Mouse (Mus musculus) spleen, adult 2 months (tissue): ENCODE data around the gene B230118H07Rik. TPM values are rescaled to one million over a fixed set of nuclear protein-coding genes. Genes with fewer than 3 reads are reported as not detected.

Experiments used
- DNase-seq, 2 experiments: peaks; one replicate each; pipeline versions ENCODE4 v3.0.0 to v3.0.0-alpha.2; 2012 to 2021; ENCODE audit warnings: low spot score in 2 of 2, low read depth in 1 of 2
- H3K27ac ChIP-seq: fragments of 200-500 bp; 2 replicates; pipeline ENCODE4 v1.5.1; 2012; ENCODE audit warnings: low read length, inconsistent platforms; ENCODE audit not compliant: insufficient read depth
- H3K27me3 ChIP-seq: fragments of 200-500 bp; 2 replicates; pipeline ENCODE4 v1.6.1; 2012; ENCODE audit warnings: mild to moderate bottlenecking, moderate library complexity, low read length, inconsistent platforms; ENCODE audit not compliant: control insufficient read depth, insufficient read depth
- H3K36me3 ChIP-seq: fragments of 200-500 bp; 2 replicates; pipeline ENCODE4 v1.6.1; 2012; ENCODE audit warnings: mild to moderate bottlenecking, low read length, inconsistent platforms; ENCODE audit not compliant: control insufficient read depth, insufficient read depth
- H3K4me1 ChIP-seq: fragments of 200-500 bp; 2 replicates; pipeline ENCODE4 v1.6.1; 2011; ENCODE audit warnings: inconsistent platforms; ENCODE audit not compliant: control insufficient read depth, insufficient read depth, insufficient read length
- H3K4me3 ChIP-seq: fragments of 200-500 bp; 2 replicates; pipeline ENCODE4 v1.5.1; 2011; ENCODE audit warnings: mild to moderate bottlenecking, inconsistent platforms; ENCODE audit not compliant: insufficient read depth, insufficient read length; ENCODE audit errors: extremely low read depth
- CTCF ChIP-seq: fragments of 200-500 bp; IDR thresholded peaks from 2 replicates; pipeline ENCODE4 v1.5.1; 2011; ENCODE audit warnings: mild to moderate bottlenecking, inconsistent platforms; ENCODE audit not compliant: insufficient read depth, insufficient read length, insufficient replicate concordance; ENCODE audit errors: extremely low read depth
- POLR2A ChIP-seq: fragments of 200-500 bp; IDR thresholded peaks from 2 replicates; pipeline ENCODE4 v1.6.1; 2011; ENCODE audit warnings: low read depth, low read length, inconsistent platforms
- WGBS: fragments of 180-500 bp; shearing (Covaris S2); methylation state at CpG from one replicate; pipeline ENCODE4 v1.1.7; 2018; 5-methylcytosine and 5-hydroxymethylcytosine counted together
- polyA plus RNA-seq: library from polyadenylated mRNA; depleted of rRNA; stranded (reverse); fragments of >200 nt; gene quantifications from 2 replicates; pipeline ENCODE4 v1.2.3, GENCODE M21; 2012

B230118H07Rik gene
- polyA plus RNA-seq, 1 experiment, result 0.54 TPM

DNA sequence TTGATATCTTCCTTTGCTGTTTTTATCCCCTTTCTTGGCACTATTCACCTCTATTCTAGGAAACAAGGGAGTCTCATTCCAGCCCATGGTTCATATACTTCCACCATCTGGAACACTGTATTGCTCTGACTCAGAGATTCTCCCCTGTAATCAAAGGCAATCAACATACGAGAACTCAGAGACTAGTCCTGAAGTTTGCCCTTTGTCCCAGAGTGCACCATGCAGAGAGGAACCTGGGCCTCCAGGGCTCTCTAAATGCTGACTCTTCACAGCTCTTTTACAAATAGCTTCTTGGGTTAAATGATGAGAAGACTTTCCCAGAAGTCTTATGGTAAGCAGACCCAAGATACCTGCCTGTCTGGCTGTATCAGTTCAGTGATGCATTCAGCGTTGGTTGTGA lies 11.2 kb upstream of the B230118H07Rik start:
- Histone ChIP-seq H3K27ac (no peak overlapping the region), H3K4me1 (no peaks in the 10 kb centered on the region; the same call in 1 of the 2 replicates), H3K36me3 (no peaks in the 10 kb centered on the region), H3K27me3 (no peaks in the 10 kb centered on the region), H3K4me3 (no peak overlapping the region)
- TF ChIP-seq CTCF, result no peak
- 87% methylated on average over 2 of the region's 2 CpGs for WGBS
- no peak for DNase-seq

DNA sequence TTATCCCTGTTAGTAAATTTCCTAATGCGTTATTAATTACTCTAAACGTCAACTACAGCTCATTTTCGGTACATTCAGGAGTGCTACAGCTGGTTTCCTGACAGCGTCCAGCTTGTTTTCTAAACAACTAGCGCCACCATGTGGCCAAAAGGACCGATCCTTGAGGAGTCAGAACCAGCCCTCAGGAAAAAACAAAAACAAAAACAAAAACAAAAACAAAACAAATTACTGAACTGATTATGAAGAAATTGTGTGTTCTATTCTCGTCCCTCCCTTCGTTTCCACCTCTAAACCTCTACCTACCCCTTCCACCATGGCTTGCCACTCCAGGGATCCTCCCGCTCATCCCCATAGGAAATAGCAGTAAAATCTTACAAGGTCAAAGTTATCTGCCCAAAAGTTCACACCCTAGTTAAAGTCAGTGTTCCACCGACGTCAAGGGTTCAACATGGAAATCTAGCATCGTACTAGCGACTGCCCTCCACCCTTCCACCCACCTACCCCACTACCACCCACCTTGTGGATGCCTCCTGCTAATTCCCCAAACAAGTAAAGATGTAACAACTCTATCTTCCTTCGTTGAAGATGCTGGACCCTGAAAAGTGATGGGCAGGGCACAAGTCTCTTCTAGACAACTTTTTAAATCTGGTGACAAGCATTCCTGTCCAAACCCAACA lies 3.7 kb upstream of the B230118H07Rik start:
- DNase-seq, result peak; percentile 28 to 65
- Histone ChIP-seq H3K27me3 (no peaks in the 10 kb centered on the region), H3K4me3 (no peak overlapping the region), H3K27ac (no peak overlapping the region), H3K4me1 (peaks cover 1% of the 10 kb centered on the region; the same call in 1 of the 2 replicates), H3K36me3 (no peaks in the 10 kb centered on the region)
- TF ChIP-seq CTCF, result peak; percentile 38; the same call in 1 of the 2 replicates
- TF ChIP-seq POLR2A, result no peak
- WGBS, result 16% methylated on average over 14 of the region's 14 CpGs

DNA sequence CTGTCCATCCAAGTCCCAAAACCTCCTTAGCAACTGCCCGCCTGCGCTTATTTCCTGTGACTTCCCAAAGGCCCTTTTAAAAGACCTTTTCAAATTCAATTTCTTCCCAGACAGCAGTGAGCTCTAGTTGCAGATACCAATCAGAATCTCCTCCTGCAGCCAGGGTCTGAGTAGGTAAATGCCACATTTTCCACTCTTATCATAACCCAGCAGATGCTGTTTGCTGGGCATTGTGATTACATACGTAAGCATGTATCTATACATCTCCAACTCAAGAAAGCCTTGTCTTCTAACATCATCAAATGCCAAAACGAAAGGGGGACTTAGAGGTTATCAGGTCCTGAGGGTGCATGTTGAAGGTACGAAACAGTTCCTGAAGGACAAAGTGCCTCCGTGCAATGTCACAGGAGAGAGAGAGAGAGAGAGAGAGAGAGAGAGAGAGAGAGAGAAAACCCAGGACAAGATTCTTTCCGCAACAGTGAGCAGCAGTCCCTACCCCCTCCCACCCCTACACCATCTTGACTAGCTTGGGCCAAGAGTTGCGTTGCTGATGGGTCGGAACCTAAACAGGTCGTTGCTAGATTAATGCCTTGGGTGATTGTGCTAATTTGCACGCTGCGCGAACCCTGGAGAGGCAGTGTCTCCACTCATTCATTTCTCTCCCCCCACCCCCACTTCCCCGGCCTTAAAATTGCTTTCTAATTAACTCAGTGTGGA lies 3.0 kb upstream of the B230118H07Rik start:
- H3K27ac ChIP-seq, result no peak overlapping the region
- DNase-seq, result no peak
- H3K36me3 ChIP-seq, result no peaks in the 10 kb centered on the region
- TF ChIP-seq CTCF (no peak), POLR2A (no peak)
- H3K4me3 ChIP-seq, result no peak overlapping the region
- WGBS, result 46% methylated on average over 14 of the region's 14 CpGs
- H3K4me1 ChIP-seq, result peaks cover 2% of the 10 kb centered on the region; the same call in 1 of the 2 replicates
- no peaks in the 10 kb centered on the region for H3K27me3 ChIP-seq

DNA sequence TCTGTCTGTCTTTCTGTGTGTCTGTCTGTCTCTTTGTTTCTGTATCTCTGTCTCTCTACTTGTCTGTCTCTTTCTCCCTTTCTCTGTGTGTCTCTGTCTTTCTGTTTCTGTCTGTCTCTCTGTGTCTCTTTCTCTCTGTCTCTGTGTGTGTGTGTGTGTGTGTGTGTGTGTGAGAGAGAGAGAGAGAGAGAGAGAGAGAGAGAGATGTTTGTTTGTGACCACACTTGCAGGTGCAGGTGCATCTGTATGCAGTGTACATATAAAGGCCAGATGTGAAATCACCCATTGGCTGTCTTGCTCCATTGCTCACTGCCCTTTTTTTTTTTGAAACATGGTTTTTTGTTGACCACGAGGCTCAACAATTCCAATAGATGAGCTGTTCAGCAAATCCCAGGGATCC lies 1.1 kb upstream of the B230118H07Rik start:
- DNase-seq, result no peak
- Histone ChIP-seq H3K27me3 (no peaks in the 10 kb centered on the region), H3K4me1 (peaks cover 2% of the 10 kb centered on the region; the same call in 1 of the 2 replicates), H3K4me3 (no peak overlapping the region), H3K27ac (no peak overlapping the region), H3K36me3 (no peaks in the 10 kb centered on the region)
- no peak for TF ChIP-seq POLR2A
- no peak for TF ChIP-seq CTCF
- 24% methylated on average over 1 of the region's 1 CpGs for WGBS

DNA sequence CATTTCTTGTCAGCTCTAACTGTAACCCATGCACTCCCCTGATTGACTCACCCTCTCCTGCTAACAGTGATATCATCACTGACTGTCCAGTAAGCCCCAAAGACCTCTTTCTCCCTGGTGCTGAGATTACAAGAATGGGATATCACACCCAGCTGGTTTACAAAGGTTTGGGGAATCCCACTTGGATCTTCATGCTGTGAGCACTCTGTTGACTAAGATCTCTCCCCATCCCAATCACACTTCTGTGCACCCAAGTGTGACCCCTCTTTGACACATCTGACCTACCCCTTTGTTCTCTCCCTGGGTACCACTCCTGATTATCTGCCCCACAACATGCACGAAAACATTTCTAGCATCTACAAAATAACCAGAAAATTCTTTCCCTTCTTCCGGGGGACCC lies 971 bp downstream of the B230118H07Rik start:
- 49% methylated on average over 2 of the region's 2 CpGs for WGBS
- TF ChIP-seq CTCF, result no peak
- TF ChIP-seq POLR2A, result no peak
- Histone ChIP-seq H3K27me3 (no peaks in the 10 kb centered on the region), H3K27ac (no peak overlapping the region), H3K4me1 (peaks cover 5% of the 10 kb centered on the region; the same call in 1 of the 2 replicates), H3K36me3 (no peaks in the 10 kb centered on the region), H3K4me3 (no peak overlapping the region)
- DNase-seq, result no peak

DNA sequence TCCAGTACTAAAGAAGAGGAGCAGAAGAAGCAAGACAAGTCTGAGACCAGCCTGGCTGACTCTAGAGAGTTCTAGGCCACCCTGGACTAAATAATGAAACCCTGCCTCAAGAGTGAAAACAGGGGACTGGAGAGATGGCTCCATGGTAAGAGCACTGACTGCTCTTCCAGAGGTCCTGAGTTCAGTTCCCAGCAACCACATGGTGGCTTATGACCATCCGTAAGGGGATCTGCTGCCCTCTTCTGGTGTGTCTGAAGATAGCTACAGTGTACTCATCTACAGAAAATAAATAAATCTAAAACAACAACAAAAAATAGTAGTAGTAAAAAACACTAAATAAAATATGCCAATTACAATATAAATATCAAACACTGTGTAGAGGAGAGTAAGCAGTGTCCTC lies 3.5 kb downstream of the B230118H07Rik start:
- no peak for TF ChIP-seq POLR2A
- TF ChIP-seq CTCF, result no peak

DNA sequence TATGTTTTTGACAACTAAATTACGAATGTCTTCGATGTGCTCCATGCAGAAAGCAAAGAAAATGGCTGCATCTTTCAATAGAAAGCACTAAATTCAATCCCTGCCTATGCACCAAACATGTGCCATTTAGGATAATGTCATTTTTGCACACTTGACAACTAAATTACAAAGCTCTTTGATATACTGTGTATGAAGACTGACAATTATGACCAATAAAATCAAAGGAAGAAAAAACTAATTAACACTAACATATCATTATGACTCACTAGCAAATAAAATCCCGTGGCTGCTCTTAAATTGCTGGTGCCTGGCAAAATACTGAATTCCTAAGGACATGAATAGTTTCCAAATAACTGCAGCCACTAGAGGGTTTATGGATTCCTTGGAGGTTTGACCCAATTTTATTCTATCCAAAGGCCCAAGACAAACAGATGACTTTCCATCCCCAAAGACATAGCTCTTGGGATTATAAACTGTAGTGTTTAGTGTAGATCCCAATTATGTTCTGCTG lies 9.4 kb downstream of the B230118H07Rik start:
- no peaks in the 10 kb centered on the region for H3K36me3 ChIP-seq
- peaks cover 3% of the 10 kb centered on the region; the same call in 1 of the 2 replicates for H3K4me1 ChIP-seq
- 92% methylated on average over 3 of the region's 3 CpGs for WGBS
- H3K4me3 ChIP-seq, result no peak overlapping the region
- no peak for DNase-seq
- no peaks in the 10 kb centered on the region for H3K27me3 ChIP-seq
- no peak overlapping the region for H3K27ac ChIP-seq
- no peak for TF ChIP-seq CTCF
- TF ChIP-seq POLR2A, result no peak

More for the DNA sequence above, 3.5 kb downstream of the B230118H07Rik start:
- Histone ChIP-seq H3K36me3 (no peaks in the 10 kb centered on the region), H3K27me3 (no peaks in the 10 kb centered on the region), H3K4me1 (peaks cover 5% of the 10 kb centered on the region; the same call in 1 of the 2 replicates), H3K27ac (no peak overlapping the region), H3K4me3 (no peak overlapping the region)
- no peak for DNase-seq
- 85% methylated on average over 1 of the region's 1 CpGs for WGBS
